Mouse (Mus musculus) hindbrain, embryonic 11.5 days (tissue): ENCODE results near the gene Hint2. TPM values are rescaled to one million over a fixed set of nuclear protein-coding genes. Genes with fewer than 3 reads are reported as not detected.
A peak's percentile ranks its signal among the peaks of the same experiment; 100 is the strongest.

ENCODE experiments used
- ATAC-seq: fragments of 200-750 bp; cut with Nextera tagmentation; 2 replicates; pipeline ENCODE4 v1.8.0; 2017; ENCODE audit warnings: mild to moderate bottlenecking, moderate TSS enrichment, moderate library complexity; ENCODE audit not compliant: low FRiP score
- DNase-seq: peaks from one replicate; pipeline ENCODE4 v3.0.0-alpha.2; 2015; ENCODE audit warnings: low spot score
- H3K27ac ChIP-seq: fragments of 300-500 bp; sonication (generic); 2 replicates; pipeline ENCODE4 v1.5.1; 2014; ENCODE audit warnings: mild to moderate bottlenecking, low read depth, low read length
- H3K27me3 ChIP-seq: fragments of 300-500 bp; sonication (generic); 2 replicates; pipeline ENCODE4 v1.6.1; 2014; ENCODE audit warnings: mild to moderate bottlenecking, low read length, moderate library complexity, mixed read lengths; ENCODE audit not compliant: control insufficient read depth, insufficient read depth
- H3K36me3 ChIP-seq: fragments of 300-500 bp; sonication (generic); 2 replicates; pipeline ENCODE4 v1.6.1; 2014; ENCODE audit warnings: mild to moderate bottlenecking, low read length, moderate library complexity, mixed read lengths; ENCODE audit not compliant: control insufficient read depth, insufficient read depth
- H3K4me1 ChIP-seq: fragments of 300-500 bp; sonication (generic); replicated peaks from 2 replicates; pipeline ENCODE4 v1.6.1; 2014; ENCODE audit warnings: low read length, mixed read lengths; ENCODE audit not compliant: control insufficient read depth, insufficient read depth
- H3K4me2 ChIP-seq: fragments of 300-500 bp; sonication (generic); replicated peaks from 2 replicates; pipeline ENCODE4 v1.6.1; 2014; ENCODE audit warnings: mild to moderate bottlenecking, low read depth, low read length
- H3K4me3 ChIP-seq: fragments of 300-500 bp; sonication (generic); 2 replicates; pipeline ENCODE4 v1.5.1; 2014; ENCODE audit warnings: low read depth, low read length
- H3K9ac ChIP-seq: fragments of 300-500 bp; sonication (generic); 2 replicates; pipeline ENCODE4 v1.6.1; 2014; ENCODE audit warnings: low read depth, low read length
- H3K9me3 ChIP-seq: fragments of 300-500 bp; sonication (generic); 2 replicates; pipeline ENCODE4 v1.6.1; 2016; ENCODE audit warnings: low read length; ENCODE audit not compliant: control insufficient read depth
- WGBS: fragments of 180-500 bp; shearing (Covaris S2); extraction: QIAGEN DNeasy Blood & Tissue Kit; methylation state at CpG from one replicate; pipeline ENCODE4 v1.1.7; 2014; 5-methylcytosine and 5-hydroxymethylcytosine counted together
- polyA plus RNA-seq: library from polyadenylated mRNA; unstranded; fragments of >200 nt; fragmentation: Nextera tagmentation; extraction: Ambion mirVana; gene quantifications from 2 replicates; pipeline ENCODE4 v1.2.1, GENCODE M21; 2014

The Hint2 gene
- polyA plus RNA-seq, 1 experiment from 2014 or later, result 69.9 TPM

DNA sequence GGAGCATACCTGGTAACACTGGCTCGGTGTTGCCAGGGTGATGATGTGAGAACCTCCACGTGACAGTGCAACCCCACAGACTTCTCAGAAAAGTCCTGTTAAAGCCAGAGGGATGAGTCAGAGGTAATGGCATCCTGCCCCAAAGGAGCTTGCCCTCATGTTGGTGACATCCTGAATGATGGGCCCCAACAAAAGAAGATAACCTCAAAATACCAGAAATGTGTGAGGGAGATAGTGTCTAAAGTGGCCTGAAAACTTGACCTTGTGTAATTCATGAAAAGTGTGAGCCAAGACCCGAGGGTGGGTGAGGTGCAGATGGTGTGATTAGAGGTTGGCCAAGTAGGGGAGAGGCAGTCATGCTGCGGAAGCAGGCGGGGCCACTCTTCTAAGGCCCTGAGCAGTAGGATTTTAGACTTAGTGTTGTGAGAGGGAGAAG, 37.6 kb upstream of the Hint2 start:
- ATAC-seq, result no peak

DNA sequence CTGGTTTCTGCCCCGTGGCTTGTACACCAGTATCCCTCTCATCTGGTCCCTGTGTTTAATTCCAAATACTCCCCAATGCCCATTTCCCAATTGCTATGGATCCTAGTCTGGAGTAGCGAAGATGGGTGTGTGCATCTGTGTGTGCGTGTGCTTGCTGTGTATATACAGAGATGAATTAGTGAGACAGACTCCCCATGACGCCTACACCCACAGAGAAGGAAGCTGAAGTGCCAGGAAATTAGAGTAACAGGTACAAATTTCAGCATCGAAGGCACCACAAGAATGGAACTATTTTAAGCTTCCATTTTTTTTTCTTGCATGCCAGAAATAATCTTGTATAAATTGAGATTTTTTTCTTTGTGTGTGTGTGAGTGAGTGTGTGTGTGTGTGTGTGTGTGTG, 34.8 kb upstream of the Hint2 start:
- Histone ChIP-seq H3K27ac (no peak overlapping the region), H3K9me3 (no peaks in the 10 kb centered on the region)
- 82% methylated on average over 5 of the region's 5 CpGs for WGBS

More for the DNA sequence above, 37.6 kb upstream of the Hint2 start:
- Histone ChIP-seq H3K36me3 (no peaks in the 10 kb centered on the region), H3K4me2 (no peak overlapping the region), H3K9me3 (no peaks in the 10 kb centered on the region), H3K9ac (no peak overlapping the region), H3K4me3 (no peak overlapping the region), H3K27ac (no peak overlapping the region), H3K27me3 (no peaks in the 10 kb centered on the region), H3K4me1 (no peaks in the 10 kb centered on the region)
- 86% methylated on average over 5 of the region's 5 CpGs for WGBS
- DNase-seq, result no peak

GRCm38 (mm10) chr4:43690021-43690420, 33.8 kb upstream of the Hint2 start:
- Histone ChIP-seq H3K9me3 (no peaks in the 10 kb centered on the region), H3K27ac (no peak overlapping the region), H3K4me3 (no peak overlapping the region), H3K4me2 (no peak overlapping the region), H3K4me1 (no peaks in the 10 kb centered on the region), H3K36me3 (no peaks in the 10 kb centered on the region), H3K9ac (no peak overlapping the region), H3K27me3 (no peaks in the 10 kb centered on the region)
- 94% methylated on average over 17 of the region's 17 CpGs for WGBS
- ATAC-seq (no peak), DNase-seq (no peak)

More for the DNA sequence above, 34.8 kb upstream of the Hint2 start:
- DNase-seq (no peak), ATAC-seq (no peak)
- no peak overlapping the region for H3K4me3 ChIP-seq
- H3K27me3 ChIP-seq, result no peaks in the 10 kb centered on the region
- H3K36me3 ChIP-seq, result no peaks in the 10 kb centered on the region
- no peak overlapping the region for H3K4me2 ChIP-seq
- no peaks in the 10 kb centered on the region for H3K4me1 ChIP-seq
- no peak overlapping the region for H3K9ac ChIP-seq

- no peaks in the 10 kb centered on the region for H3K9me3 ChIP-seq
- H3K4me1 ChIP-seq, result no peaks in the 10 kb centered on the region
- H3K9ac ChIP-seq, result no peak overlapping the region
- ATAC-seq, result no peak
- 90% methylated on average over 7 of the region's 7 CpGs for WGBS
- no peak overlapping the region for H3K4me2 ChIP-seq
- H3K4me3 ChIP-seq, result no peak overlapping the region
- no peaks in the 10 kb centered on the region for H3K27me3 ChIP-seq
- DNase-seq, result no peak
- H3K27ac ChIP-seq, result no peak overlapping the region
- no peaks in the 10 kb centered on the region for H3K36me3 ChIP-seq
These were observed 23.3 kb upstream of the Hint2 start for GRCm38 (mm10) chr4:43679416-43680043.

- Histone ChIP-seq H3K27me3 (no peaks in the 10 kb centered on the region), H3K4me3 (no peak overlapping the region), H3K9me3 (no peaks in the 10 kb centered on the region), H3K4me2 (no peak overlapping the region), H3K27ac (no peak overlapping the region), H3K36me3 (no peaks in the 10 kb centered on the region), H3K4me1 (no peaks in the 10 kb centered on the region), H3K9ac (no peak overlapping the region)
- no peak for DNase-seq
- no peak for ATAC-seq
- WGBS, result 86% methylated on average over 6 of the region's 6 CpGs
These were observed 22.3 kb upstream of the Hint2 start for GRCm38 (mm10) chr4:43678541-43678940.

DNA sequence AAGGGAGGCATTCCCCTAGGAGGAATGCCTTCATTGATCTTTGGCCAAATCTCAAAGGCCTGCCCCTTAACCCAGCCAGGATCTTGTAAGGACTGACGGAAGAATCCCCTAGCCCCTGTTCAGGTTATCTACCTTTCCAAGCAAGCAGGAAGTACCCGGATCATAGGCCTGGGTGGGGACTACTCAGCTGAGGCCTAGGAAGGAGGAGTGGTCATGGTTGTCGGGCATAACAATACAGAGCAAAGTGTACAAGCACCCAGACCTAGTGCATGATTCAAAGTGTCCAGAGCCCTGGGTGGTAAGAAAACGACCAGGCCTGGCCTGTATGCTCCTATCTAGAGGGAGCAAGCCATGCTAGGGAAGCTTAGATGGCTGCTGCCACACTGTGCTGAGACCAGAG, 19.3 kb upstream of the Hint2 start:
- Histone ChIP-seq H3K9ac (no peak overlapping the region), H3K4me2 (no peak overlapping the region), H3K9me3 (no peaks in the 10 kb centered on the region), H3K27me3 (no peaks in the 10 kb centered on the region), H3K4me1 (no peaks in the 10 kb centered on the region), H3K27ac (no peak overlapping the region), H3K36me3 (no peaks in the 10 kb centered on the region), H3K4me3 (no peak overlapping the region)
- 82% methylated on average over 4 of the region's 4 CpGs for WGBS
- ATAC-seq, result no peak
- DNase-seq, result no peak

DNA sequence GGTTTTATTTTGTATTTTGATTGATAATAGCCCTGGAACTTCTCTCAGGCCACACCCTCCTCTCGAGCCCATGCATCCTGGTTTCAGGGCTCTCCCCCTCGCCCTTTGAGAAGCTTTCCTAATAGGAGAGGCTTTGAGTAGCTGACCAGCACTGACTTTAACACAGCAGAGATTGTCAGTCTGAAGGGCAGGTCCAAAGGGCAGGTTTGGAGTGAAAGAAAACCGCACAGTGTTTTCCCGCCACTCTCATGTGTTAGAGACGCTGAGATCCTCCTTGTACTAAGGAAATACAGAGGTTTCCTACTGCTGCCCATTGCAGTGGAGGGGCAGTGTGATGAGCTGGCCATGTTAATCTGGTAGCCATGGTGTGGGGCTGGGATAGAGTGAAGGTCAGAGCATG, 18.7 kb upstream of the Hint2 start:
- Histone ChIP-seq H3K9me3 (no peaks in the 10 kb centered on the region), H3K27ac (no peak overlapping the region), H3K4me3 (no peak overlapping the region), H3K27me3 (no peaks in the 10 kb centered on the region), H3K36me3 (no peaks in the 10 kb centered on the region), H3K4me1 (no peaks in the 10 kb centered on the region), H3K9ac (no peak overlapping the region), H3K4me2 (no peak overlapping the region)
- DNase-seq (no peak), ATAC-seq (no peak)
- WGBS, result 74% methylated on average over 5 of the region's 5 CpGs

GRCm38 (mm10) chr4:43673703-43674102, 17.4 kb upstream of the Hint2 start:
- Histone ChIP-seq H3K4me2 (no peak overlapping the region), H3K27ac (no peak overlapping the region), H3K9ac (no peak overlapping the region), H3K4me1 (no peaks in the 10 kb centered on the region; the same call in 1 of the 2 replicates), H3K4me3 (no peak overlapping the region), H3K27me3 (no peaks in the 10 kb centered on the region), H3K36me3 (no peaks in the 10 kb centered on the region), H3K9me3 (no peaks in the 10 kb centered on the region)
- DNase-seq (no peak), ATAC-seq (no peak)
- 68% methylated on average over 8 of the region's 8 CpGs for WGBS

DNA sequence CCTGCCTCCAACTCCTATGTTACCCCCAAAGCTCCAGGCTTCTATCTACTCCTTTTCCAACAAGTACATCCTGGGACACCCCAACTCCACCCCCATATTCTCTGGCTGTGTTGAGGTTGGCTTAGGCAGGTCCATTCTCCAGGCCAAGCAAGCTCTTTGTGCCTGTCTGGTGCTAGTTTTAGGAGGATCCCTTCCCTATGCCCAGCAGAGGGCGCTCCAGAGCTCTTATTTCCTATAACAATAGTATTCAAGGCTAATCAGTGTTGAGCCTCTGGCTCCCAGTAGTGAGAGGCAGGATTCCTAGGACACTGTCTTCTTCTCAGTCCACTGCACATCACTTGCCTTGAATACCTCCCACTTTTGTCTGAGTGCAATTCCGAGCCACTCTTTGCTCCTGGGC, 15.8 kb upstream of the Hint2 start:
- H3K9ac ChIP-seq, result no peak overlapping the region
- H3K9me3 ChIP-seq, result no peaks in the 10 kb centered on the region
- H3K36me3 ChIP-seq, result no peaks in the 10 kb centered on the region
- no peak overlapping the region for H3K4me2 ChIP-seq
- H3K4me1 ChIP-seq, result peaks cover 2% of the 10 kb centered on the region; the same call in 1 of the 2 replicates
- 0 out of 2 replicates have a peak, but pooled peaks cover 3% of the 10 kb centered on the region for H3K27me3 ChIP-seq
- 8% methylated on average over 2 of the region's 2 CpGs for WGBS
- H3K4me3 ChIP-seq, result no peak overlapping the region
- no peak overlapping the region for H3K27ac ChIP-seq
- DNase-seq, result peak; percentile 96
- ATAC-seq, result peak; percentile 23
